Mouse (Mus musculus) intestine, embryonic 16.5 days (tissue): Measurements from ENCODE around the gene Rbpj. TPM values are rescaled to one million over a fixed set of nuclear protein-coding genes. Genes with fewer than 3 reads are reported as not detected.
A peak's percentile ranks its signal among the peaks of the same experiment; 100 is the strongest.

Experiments
- ATAC-seq: fragments of 200-750 bp; cut with Nextera tagmentation; 2 replicates; pipeline ENCODE4 v1.8.0; 2017; ENCODE audit warnings: moderate TSS enrichment, moderate library complexity
- H3K27ac ChIP-seq: fragments of 300-500 bp; sonication (generic); 2 replicates; pipeline ENCODE4 v1.5.1; 2014; ENCODE audit warnings: mild to moderate bottlenecking, low read length
- H3K27me3 ChIP-seq: fragments of 300-500 bp; sonication (generic); replicated peaks from 2 replicates; pipeline ENCODE4 v1.6.1; 2014; ENCODE audit warnings: low read length, control low read depth, mixed read lengths; ENCODE audit not compliant: control insufficient read depth, insufficient read depth
- H3K36me3 ChIP-seq: fragments of 300-500 bp; sonication (generic); 2 replicates; pipeline ENCODE4 v1.6.1; 2014; ENCODE audit warnings: low read length, control low read depth; ENCODE audit not compliant: control insufficient read depth, insufficient read depth
- H3K4me1 ChIP-seq: fragments of 300-500 bp; sonication (generic); 2 replicates; pipeline ENCODE4 v1.6.1; 2014; ENCODE audit warnings: low read length, control low read depth, mixed read lengths; ENCODE audit not compliant: control insufficient read depth, insufficient read depth
- H3K4me2 ChIP-seq: fragments of 300-500 bp; sonication (generic); 2 replicates; pipeline ENCODE4 v1.6.1; 2014; ENCODE audit warnings: low read depth, low read length, control low read depth
- H3K4me3 ChIP-seq: fragments of 300-500 bp; sonication (generic); 2 replicates; pipeline ENCODE4 v1.5.1; 2014; ENCODE audit warnings: mild to moderate bottlenecking, low read length
- H3K9ac ChIP-seq: fragments of 300-500 bp; sonication (generic); 2 replicates; pipeline ENCODE4 v1.6.1; 2014; ENCODE audit warnings: low read depth, low read length
- H3K9me3 ChIP-seq: fragments of 300-500 bp; sonication (generic); 2 replicates; pipeline ENCODE4 v1.6.1; 2016; ENCODE audit warnings: low read length, control low read depth; ENCODE audit not compliant: control insufficient read depth
- WGBS: fragments of 180-500 bp; shearing (Covaris S2); extraction: QIAGEN DNeasy Blood & Tissue Kit; methylation state at CpG from one replicate; pipeline ENCODE4 v1.1.7; 2014; 5-methylcytosine and 5-hydroxymethylcytosine counted together
- polyA plus RNA-seq: library from polyadenylated mRNA; unstranded; fragments of >200 nt; fragmentation: Nextera tagmentation; extraction: Ambion mirVana; gene quantifications from 2 replicates; pipeline ENCODE4 v1.2.1, GENCODE M21; 2015

The Rbpj gene
- polyA plus RNA-seq, 1 experiment from 2014 or later, result 19.8 TPM

DNA sequence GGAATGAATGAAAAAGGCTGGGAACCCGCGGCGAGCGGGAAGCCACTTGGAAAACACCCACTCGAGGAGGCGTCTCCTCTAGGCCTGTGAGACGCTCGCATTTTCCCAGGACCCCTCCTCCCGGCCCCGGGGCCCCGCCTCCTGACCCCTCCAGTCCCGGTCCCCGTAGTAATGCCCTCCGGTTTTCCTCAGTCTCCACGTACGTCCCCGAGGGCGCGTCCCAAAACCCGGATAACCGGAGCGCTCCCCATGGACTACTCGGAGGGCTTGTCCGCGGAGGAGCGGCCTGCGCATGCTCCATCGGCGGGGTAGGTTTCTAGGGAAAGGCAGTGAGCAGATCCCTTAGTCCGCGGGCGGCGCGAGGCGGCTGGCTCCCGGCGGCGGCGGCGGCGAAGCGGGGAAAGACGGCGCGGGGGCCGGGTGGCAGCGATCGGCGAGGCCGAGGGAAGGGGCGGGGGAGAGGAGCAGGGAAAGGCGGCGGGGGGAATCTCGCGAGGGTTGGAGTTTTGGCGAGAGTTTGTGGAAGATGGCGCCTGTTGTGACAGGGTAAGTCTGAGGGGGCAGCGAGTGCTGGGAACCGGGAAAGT lies 124.3 kb downstream of the Rbpj start:
- no peaks in the 10 kb centered on the region for H3K27me3 ChIP-seq
- peak; percentile 88 for ATAC-seq
- no peaks in the 10 kb centered on the region for H3K36me3 ChIP-seq
- peaks cover 10% of the 10 kb centered on the region for H3K4me1 ChIP-seq
- WGBS, result under 1% methylated on average over 59 of the region's 59 CpGs
- peak overlapping the region; percentile 97 for H3K9ac ChIP-seq
- no peaks in the 10 kb centered on the region for H3K9me3 ChIP-seq
- H3K27ac ChIP-seq, result peak overlapping the region; percentile 99
- peak overlapping the region; percentile 95 for H3K4me2 ChIP-seq
- peak overlapping the region; percentile 93 for H3K4me3 ChIP-seq

DNA sequence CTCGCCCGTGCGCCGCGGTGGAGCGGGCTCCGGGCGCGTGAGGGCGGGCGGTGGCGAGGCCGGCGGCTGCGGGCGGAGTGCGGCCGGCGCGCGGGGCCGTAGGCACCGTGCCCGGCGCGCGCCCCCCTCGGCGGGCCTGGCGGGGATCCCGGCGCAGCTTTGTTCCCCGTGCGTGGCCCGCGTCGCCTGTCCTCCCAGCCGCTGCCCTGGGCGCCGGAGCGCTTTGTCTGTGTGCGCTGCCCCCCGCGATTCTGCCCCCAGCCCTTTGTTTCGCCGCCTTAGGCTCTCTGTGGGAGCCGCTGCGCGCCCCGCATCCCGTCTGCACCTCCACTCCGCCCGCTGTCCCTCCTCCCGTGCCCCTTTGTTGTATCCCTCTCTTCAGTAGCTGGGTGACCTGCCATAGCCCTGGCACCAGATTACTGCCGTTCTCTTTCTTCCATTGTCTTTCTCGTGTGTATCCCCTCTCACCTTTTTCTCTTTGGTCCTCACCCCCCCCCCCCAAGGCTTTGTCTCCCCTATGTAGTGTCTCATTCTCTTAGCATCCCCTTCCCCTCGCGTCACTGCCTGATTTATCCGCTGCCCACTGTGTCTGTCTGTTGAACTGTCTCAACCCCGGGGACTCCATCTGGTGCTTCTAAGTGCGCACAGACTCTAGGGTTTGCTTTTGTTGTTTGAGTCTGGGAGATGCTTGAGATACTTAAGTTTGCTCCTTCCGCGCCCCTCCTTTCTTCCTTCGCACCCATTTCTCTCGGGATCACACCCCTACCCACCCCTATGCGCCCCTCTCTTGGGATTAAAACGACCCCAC lies 125.1 kb downstream of the Rbpj start:
- Histone ChIP-seq H3K27ac (peak overlapping the region; percentile 99), H3K4me3 (peak overlapping the region; percentile 93), H3K4me2 (peak overlapping the region; percentile 95), H3K9me3 (no peaks in the 10 kb centered on the region), H3K27me3 (no peaks in the 10 kb centered on the region), H3K36me3 (no peaks in the 10 kb centered on the region), H3K4me1 (peaks cover 10% of the 10 kb centered on the region), H3K9ac (peak overlapping the region; percentile 97)
- peak; percentile 8 for ATAC-seq
- WGBS, result under 1% methylated on average over 57 of the region's 67 CpGs

GRCm38 (mm10) chr5:53591683-53592050 lies 125.7 kb downstream of the Rbpj start:
- Histone ChIP-seq H3K9ac (peak overlapping the region; percentile 97), H3K9me3 (no peaks in the 10 kb centered on the region), H3K27me3 (no peaks in the 10 kb centered on the region), H3K4me3 (peak overlapping the region; percentile 93), H3K4me2 (peak overlapping the region; percentile 95), H3K36me3 (no peaks in the 10 kb centered on the region), H3K27ac (peak overlapping the region; percentile 99; the same call in 1 of the 2 replicates), H3K4me1 (peaks cover 10% of the 10 kb centered on the region)
- 2% methylated on average over 8 of the region's 8 CpGs for WGBS
- ATAC-seq, result no peak

GRCm38 (mm10) chr5:53593080-53593688 lies 127.2 kb downstream of the Rbpj start:
- Histone ChIP-seq H3K4me3 (no peak overlapping the region), H3K9me3 (no peaks in the 10 kb centered on the region), H3K4me2 (no peak overlapping the region), H3K27me3 (no peaks in the 10 kb centered on the region), H3K36me3 (no peaks in the 10 kb centered on the region), H3K27ac (no peak overlapping the region), H3K4me1 (peaks cover 10% of the 10 kb centered on the region), H3K9ac (no peak overlapping the region)
- WGBS, result 66% methylated on average over 5 of the region's 5 CpGs
- ATAC-seq, result no peak

DNA sequence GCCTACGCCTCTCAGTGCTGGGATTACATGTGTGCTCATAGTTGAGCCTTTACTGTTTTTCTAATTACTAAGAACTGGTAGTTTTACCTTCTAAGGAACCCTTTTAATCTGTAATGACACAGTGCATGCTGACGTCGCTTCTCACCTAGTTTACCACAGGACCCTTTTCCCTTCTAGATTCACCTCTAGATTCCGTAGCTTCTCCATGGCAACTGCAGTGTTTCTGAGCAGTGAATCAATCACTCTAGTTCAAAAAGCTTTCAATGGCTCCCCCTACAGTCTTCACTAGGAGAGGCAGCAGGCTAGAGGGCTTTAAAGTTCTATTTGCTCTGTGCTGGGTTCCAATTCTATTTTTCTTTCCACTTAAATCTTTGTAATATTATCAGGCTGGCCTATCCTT lies 128.3 kb downstream of the Rbpj start:
- H3K27ac ChIP-seq, result no peak overlapping the region
- no peak overlapping the region for H3K4me2 ChIP-seq
- no peaks in the 10 kb centered on the region for H3K27me3 ChIP-seq
- H3K9me3 ChIP-seq, result no peaks in the 10 kb centered on the region
- no peak for ATAC-seq
- H3K9ac ChIP-seq, result no peak overlapping the region
- H3K4me1 ChIP-seq, result peaks cover 10% of the 10 kb centered on the region
- WGBS, result 36% methylated on average over 4 of the region's 4 CpGs
- H3K36me3 ChIP-seq, result no peaks in the 10 kb centered on the region
- H3K4me3 ChIP-seq, result no peak overlapping the region

DNA sequence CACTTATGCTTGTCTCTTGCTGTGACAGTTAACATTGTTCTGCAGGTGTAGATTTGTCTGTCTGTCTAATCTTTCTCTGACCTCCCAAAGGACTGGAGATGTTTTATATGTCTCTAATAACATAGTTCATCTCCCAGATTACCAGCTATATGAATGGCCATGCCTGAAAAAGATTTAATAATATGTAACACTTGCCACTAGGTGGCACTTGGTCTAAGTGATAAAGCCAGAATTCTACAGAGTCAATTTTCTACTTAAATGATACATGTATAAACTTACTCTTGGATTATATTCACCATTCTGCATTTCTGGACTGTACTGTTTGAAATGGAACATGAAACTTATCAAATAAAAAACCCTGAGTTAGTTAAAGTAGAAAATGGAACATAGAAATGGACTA lies 132.6 kb downstream of the Rbpj start:
- Histone ChIP-seq H3K4me1 (no peaks in the 10 kb centered on the region), H3K4me2 (no peak overlapping the region), H3K9ac (no peak overlapping the region), H3K4me3 (no peak overlapping the region), H3K27me3 (no peaks in the 10 kb centered on the region), H3K9me3 (no peaks in the 10 kb centered on the region), H3K27ac (no peak overlapping the region), H3K36me3 (no peaks in the 10 kb centered on the region)
- ATAC-seq, result no peak

DNA sequence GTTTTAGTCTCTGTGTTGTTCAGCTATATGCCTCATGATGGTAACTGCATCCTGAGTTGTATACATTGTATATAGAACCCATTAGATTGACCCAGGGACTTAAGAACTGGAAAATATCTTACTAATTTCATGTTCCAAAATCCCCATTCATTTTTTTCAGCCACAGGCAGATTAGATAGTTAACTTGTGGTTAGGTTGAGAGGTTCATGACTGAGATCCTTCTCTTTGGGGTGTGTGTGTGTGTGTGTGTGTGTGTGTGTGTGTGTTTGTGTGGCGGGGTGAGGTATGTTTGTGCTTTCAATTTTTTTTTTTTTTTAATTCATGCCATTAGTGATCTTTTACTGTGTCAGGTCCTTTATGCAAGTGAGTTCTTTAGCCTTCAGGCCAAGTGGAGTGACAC lies 133.2 kb downstream of the Rbpj start:
- no peak overlapping the region for H3K9ac ChIP-seq
- no peaks in the 10 kb centered on the region for H3K36me3 ChIP-seq
- H3K9me3 ChIP-seq, result no peaks in the 10 kb centered on the region
- 79% methylated on average over 1 of the region's 1 CpGs for WGBS
- no peak for ATAC-seq
- H3K27ac ChIP-seq, result no peak overlapping the region
- no peak overlapping the region for H3K4me3 ChIP-seq
- H3K4me1 ChIP-seq, result no peaks in the 10 kb centered on the region
- no peaks in the 10 kb centered on the region for H3K27me3 ChIP-seq
- H3K4me2 ChIP-seq, result no peak overlapping the region

GRCm38 (mm10) chr5:53602194-53602593 lies 136.2 kb downstream of the Rbpj start:
- no peaks in the 10 kb centered on the region for H3K9me3 ChIP-seq
- no peaks in the 10 kb centered on the region for H3K27me3 ChIP-seq
- H3K36me3 ChIP-seq, result no peaks in the 10 kb centered on the region
- WGBS, result 88% methylated on average over 8 of the region's 8 CpGs
- H3K4me1 ChIP-seq, result no peaks in the 10 kb centered on the region
- no peak overlapping the region for H3K27ac ChIP-seq
- H3K4me2 ChIP-seq, result no peak overlapping the region
- H3K4me3 ChIP-seq, result no peak overlapping the region
- no peak for ATAC-seq
- H3K9ac ChIP-seq, result no peak overlapping the region

GRCm38 (mm10) chr5:53605450-53605849 lies 139.5 kb downstream of the Rbpj start:
- no peak overlapping the region for H3K9ac ChIP-seq
- 80% methylated on average over 4 of the region's 4 CpGs for WGBS
- no peaks in the 10 kb centered on the region for H3K4me1 ChIP-seq
- H3K27me3 ChIP-seq, result no peaks in the 10 kb centered on the region
- ATAC-seq, result no peak
- H3K27ac ChIP-seq, result no peak overlapping the region
- H3K36me3 ChIP-seq, result no peaks in the 10 kb centered on the region
- H3K4me3 ChIP-seq, result no peak overlapping the region
- no peaks in the 10 kb centered on the region for H3K9me3 ChIP-seq
- H3K4me2 ChIP-seq, result no peak overlapping the region
